Mouse (Mus musculus) testis, postnatal 10 days (tissue): ENCODE measurements around the gene Isg15.

Source experiments
- DNase-seq: peaks from one replicate; pipeline ENCODE4 v3.0.0; 2021; ENCODE audit warnings: low spot score

Isg15 gene

GRCm38 (mm10) chr4:156203001-156203412 is 2.4 kb upstream of the Isg15 start, which contains the start of gene AW011738:
Gene AW011738, plus strand, starts transcription at chr4:156203304.
- DNase-seq = peak; percentile 72

GRCm38 (mm10) chr4:156202462-156202893 is 1.9 kb upstream of the Isg15 start:
- DNase-seq = no peak

GRCm38 (mm10) chr4:156197829-156198205 is 2.8 kb downstream of the Isg15 start:
- DNase-seq = peak; percentile 93

- peak; percentile 82 for DNase-seq
These were observed 3.3 kb downstream of the Isg15 start, which contains the start of gene Agrn for GRCm38 (mm10) chr4:156197131-156197828. Gene Agrn, minus strand, starts transcription at chr4:156197488.

GRCm38 (mm10) chr4:156195927-156196870 is 4.4 kb downstream of the Isg15 start:
- DNase-seq = peak; percentile 76

- DNase-seq = no peak
These were observed 6.3 kb downstream of the Isg15 start for GRCm38 (mm10) chr4:156194346-156194745.

DNA sequence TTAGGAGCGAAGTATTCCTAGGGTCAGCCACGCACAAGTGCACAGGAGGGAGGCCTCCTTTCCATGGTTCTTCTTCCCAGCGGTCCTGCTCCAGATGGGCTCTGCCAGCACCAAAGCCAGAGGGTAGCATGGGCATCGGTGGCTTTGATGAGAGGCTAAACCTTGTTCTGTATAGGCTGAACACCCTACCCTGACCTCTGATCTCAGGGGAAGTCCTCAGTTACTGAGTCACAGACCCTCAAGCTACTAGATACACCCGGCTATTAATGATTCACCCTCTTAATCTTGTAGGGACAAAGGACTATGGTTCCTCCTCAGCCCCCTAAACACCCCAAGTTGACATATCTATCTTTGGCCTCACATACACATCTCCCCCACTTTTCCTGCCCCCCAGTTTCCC is 6.7 kb downstream of the Isg15 start:
- DNase-seq = no peak

DNA sequence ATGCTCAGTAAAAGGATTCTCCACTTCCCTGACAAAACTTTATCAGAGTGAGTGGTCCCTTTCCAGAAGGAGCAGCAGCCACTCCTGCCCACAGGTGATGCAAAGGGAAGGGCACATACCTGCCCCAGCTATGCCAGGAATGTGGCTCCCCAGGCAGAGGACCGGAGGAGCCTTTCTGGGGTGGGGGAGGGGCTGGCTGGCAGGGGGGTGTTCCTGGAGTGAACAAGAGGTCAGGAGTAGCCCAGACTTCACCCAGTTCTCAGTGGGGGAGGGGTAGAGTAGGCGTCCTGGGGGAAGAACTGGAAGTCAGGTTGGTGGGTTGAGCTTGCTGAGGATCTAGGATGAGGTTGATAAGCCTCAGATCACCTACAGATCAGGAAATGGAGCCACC is 7.4 kb downstream of the Isg15 start:
- DNase-seq = no peak

DNA sequence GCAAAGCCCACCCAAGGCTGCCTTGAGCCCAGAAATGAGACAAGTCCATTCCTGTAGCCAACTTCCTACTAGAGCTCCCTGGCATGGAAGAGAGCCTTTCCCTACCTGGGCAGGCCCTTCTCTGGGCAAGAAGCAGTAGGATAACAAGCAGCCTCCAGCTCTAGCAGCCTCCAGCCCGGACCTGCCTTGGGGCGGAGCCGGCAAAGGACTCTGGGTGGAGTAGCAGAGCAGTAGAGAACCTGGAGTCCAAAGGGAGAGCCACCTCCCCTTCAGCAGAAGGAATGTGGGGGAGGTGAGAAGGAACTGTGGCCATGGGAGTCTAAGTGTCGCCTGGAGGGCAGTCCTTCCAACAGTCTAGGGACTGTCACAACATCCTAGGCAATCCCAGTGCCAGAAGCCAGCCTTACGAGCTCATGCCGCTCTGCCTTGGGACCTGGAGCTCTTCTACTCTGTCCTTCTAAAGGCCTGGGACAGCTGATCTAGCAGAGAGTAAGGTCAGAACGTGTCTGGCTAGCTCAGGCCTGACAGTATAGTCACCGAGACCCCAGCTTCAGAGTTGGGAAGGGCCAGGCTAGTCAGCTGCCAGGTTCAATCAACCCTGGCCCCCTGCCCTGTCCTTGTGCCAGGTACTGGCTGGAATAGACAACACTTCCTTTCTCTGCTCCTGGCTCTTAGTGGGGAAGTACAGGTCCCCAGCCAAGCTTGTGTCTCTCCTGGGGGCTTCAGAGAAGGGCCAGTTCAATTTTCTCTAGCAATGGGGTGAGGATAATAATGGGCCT is 8.0 kb downstream of the Isg15 start:
- no peak for DNase-seq

GRCm38 (mm10) chr4:156188811-156189323 is 11.8 kb downstream of the Isg15 start:
- DNase-seq = no peak

- DNase-seq = no peak
These were observed 12.3 kb downstream of the Isg15 start for GRCm38 (mm10) chr4:156188162-156188810.

- no peak for DNase-seq
These were observed 14.4 kb downstream of the Isg15 start for GRCm38 (mm10) chr4:156185950-156186850.

- no peak for DNase-seq
These were observed 15.1 kb downstream of the Isg15 start for GRCm38 (mm10) chr4:156185456-156185949.

- no peak for DNase-seq
These were observed 16.2 kb downstream of the Isg15 start for GRCm38 (mm10) chr4:156184291-156184954.

DNA sequence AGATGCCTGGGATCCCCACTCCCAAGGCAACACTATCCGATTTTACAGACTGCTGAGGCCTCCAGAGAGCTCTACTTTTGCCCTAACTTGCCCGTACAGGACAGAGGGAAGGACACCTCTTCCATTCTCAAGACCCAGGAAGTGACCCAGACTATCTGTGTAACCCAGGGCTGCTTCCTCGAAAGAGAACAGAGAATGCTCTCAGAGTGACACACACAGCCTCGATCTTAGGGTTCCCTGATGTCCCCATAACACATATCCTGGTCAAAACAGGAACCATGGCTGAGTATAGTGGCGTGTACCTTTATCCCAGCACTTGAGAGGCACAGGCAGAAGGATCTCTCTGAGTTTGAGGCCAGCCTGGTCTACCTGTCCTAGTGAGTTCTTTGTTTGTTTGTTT is 16.9 kb downstream of the Isg15 start:
- DNase-seq = no peak

- no peak for DNase-seq
These were observed 23.0 kb downstream of the Isg15 start for GRCm38 (mm10) chr4:156177630-156178029.

GRCm38 (mm10) chr4:156171828-156172227 is 28.8 kb downstream of the Isg15 start:
- DNase-seq = peak; percentile 35

DNA sequence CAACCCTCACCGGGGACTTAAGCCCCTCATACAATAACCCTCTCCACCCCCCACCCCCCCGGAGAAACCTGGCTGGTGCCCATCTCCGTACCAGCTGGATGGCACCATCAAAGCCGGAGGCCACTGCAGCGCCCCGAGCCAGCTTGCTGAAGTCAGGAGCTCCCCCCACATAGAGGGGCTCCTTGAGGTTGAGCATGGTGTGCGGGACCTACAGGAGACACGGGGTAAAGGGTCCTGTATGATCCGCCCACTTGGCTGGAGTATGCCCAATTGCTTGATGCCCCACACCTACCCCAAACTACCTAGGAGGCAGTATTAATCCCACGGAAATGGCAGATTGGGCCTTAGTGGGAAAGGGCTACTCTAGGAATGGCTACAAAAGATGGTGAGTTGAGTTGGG is 31.5 kb downstream of the Isg15 start:
- peak; percentile 29 for DNase-seq

- peak; percentile 35 for DNase-seq
These were observed 32.0 kb downstream of the Isg15 start for GRCm38 (mm10) chr4:156168611-156169010.

GRCm38 (mm10) chr4:156166477-156166876 is 34.1 kb downstream of the Isg15 start:
- DNase-seq = peak; percentile 35
